Mouse (Mus musculus) CH12.LX (cell line): ENCODE results near the gene Plaur.

Source experiments
- CHD2 ChIP-seq: IDR thresholded peaks from 2 replicates; pipeline ENCODE4 v1.6.1; 2011; ENCODE audit warnings: low read length, improper control_type of control experiment
- CTCF ChIP-seq, 2 experiments: IDR thresholded peaks in 1 of 2; conservative IDR thresholded peaks in 1 of 2; 2 replicates each; pipeline ENCODE4 v1.5.1; 2011 to 2012; ENCODE audit warnings: low read depth in 2 of 2, low read length in 2 of 2, improper control_type of control experiment in 1 of 2, inconsistent platforms in 1 of 2, mild to moderate bottlenecking in 1 of 2, moderate library complexity in 1 of 2
- ELF1 ChIP-seq: IDR thresholded peaks from 2 replicates; pipeline ENCODE4 v1.6.1; 2014; ENCODE audit warnings: low read depth, mild to moderate bottlenecking, inconsistent platforms, low read length, improper control_type of control experiment
- GABPA ChIP-seq: IDR thresholded peaks from 2 replicates; pipeline ENCODE4 v1.6.1; 2012; ENCODE audit warnings: low read depth, low read length, improper control_type of control experiment, inconsistent platforms; ENCODE audit not compliant: insufficient replicate concordance
- POLR2A ChIP-seq: IDR thresholded peaks from 2 replicates; pipeline ENCODE4 v1.6.1; 2011; ENCODE audit warnings: low read depth, mild to moderate bottlenecking, improper control_type of control experiment, low read length
- TBP ChIP-seq: conservative IDR thresholded peaks from 2 replicates; pipeline ENCODE4 v1.6.1; 2011; ENCODE audit warnings: low read depth, low read length, improper control_type of control experiment
- USF1 ChIP-seq: IDR thresholded peaks from 2 replicates; pipeline ENCODE4 v1.6.1; 2014; ENCODE audit warnings: low read depth, mild to moderate bottlenecking, inconsistent platforms, low read length, improper control_type of control experiment
- ZMIZ1 ChIP-seq: IDR thresholded peaks from 2 replicates; pipeline ENCODE4 v1.6.1; 2012; ENCODE audit warnings: low read depth, mild to moderate bottlenecking, inconsistent platforms, low read length, improper control_type of control experiment

DNA sequence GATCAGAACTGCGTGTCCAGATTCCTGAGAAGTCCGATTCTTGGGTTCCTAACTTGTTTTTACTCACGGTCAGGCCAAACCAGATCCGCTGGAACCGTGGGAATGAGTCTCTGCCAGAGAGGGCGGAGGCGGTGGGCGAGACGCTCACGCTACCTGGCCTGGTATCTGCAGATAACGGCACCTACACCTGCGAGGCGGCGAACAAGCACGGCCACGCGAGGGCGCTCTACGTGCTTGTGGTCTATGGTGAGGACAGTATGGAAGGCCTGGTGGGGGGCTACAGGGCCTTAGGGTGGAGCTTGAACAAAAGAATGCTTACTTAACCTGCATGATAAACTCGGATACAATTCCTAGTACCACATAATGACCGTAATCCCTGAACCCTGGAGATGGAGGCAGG lies 39.2 kb downstream of the Plaur start:
- TF ChIP-seq CTCF (conservative IDR thresholded peaks at IDR 0.05 in 1 of 2, IDR thresholded peaks at IDR 0.05 in 1 of 2; ENCODE audit: low read depth in 2 of 2, low read length in 2 of 2), result no peak
- TF ChIP-seq TBP, result no peak
- no peak for TF ChIP-seq POLR2A
- no peak for TF ChIP-seq CHD2
- no peak for TF ChIP-seq GABPA
- TF ChIP-seq ZMIZ1, result no peak
- no peak for TF ChIP-seq ELF1
- no peak for TF ChIP-seq USF1
